Mouse (Mus musculus) liver, embryonic 16.5 days (tissue): Measurements from ENCODE around the gene Ulk4. TPM values are rescaled to one million over a fixed set of nuclear protein-coding genes. Genes with fewer than 3 reads are reported as not detected.

Experiments used
- ATAC-seq: fragments of 200-750 bp; cut with Nextera tagmentation; 2 replicates; pipeline ENCODE4 v1.8.0; 2017; ENCODE audit warnings: low read depth, mild to moderate bottlenecking, moderate number of reproducible peaks, moderate library complexity
- H3K27ac ChIP-seq: fragments of 300-500 bp; sonication (generic); 2 replicates; pipeline ENCODE4 v1.5.1; 2014; ENCODE audit warnings: mild to moderate bottlenecking, low read length
- H3K27me3 ChIP-seq: fragments of 300-500 bp; sonication (generic); 2 replicates; pipeline ENCODE4 v1.6.1; 2014; ENCODE audit warnings: low read depth, low read length, mixed read lengths; ENCODE audit not compliant: control insufficient read depth, insufficient read depth
- H3K36me3 ChIP-seq: fragments of 300-500 bp; sonication (generic); 2 replicates; pipeline ENCODE4 v1.6.1; 2014; ENCODE audit warnings: mild to moderate bottlenecking; ENCODE audit not compliant: control insufficient read depth, insufficient read depth
- H3K4me1 ChIP-seq: fragments of 300-500 bp; sonication (generic); 2 replicates; pipeline ENCODE4 v1.6.1; 2014; ENCODE audit warnings: low read depth, low read length, mixed read lengths; ENCODE audit not compliant: control insufficient read depth
- H3K4me2 ChIP-seq: fragments of 300-500 bp; sonication (generic); 2 replicates; pipeline ENCODE4 v1.6.1; 2014; ENCODE audit warnings: low read depth, low read length, mixed read lengths
- H3K4me3 ChIP-seq: fragments of 300-500 bp; sonication (generic); 2 replicates; pipeline ENCODE4 v1.5.1; 2014; ENCODE audit warnings: low read depth, mild to moderate bottlenecking, low read length
- H3K9ac ChIP-seq: fragments of 300-500 bp; sonication (generic); 2 replicates; pipeline ENCODE4 v1.6.1; 2014; ENCODE audit warnings: low read depth, low read length
- H3K9me3 ChIP-seq: fragments of 300-500 bp; sonication (generic); replicated peaks from 2 replicates; pipeline ENCODE4 v1.6.1; 2016; ENCODE audit warnings: low read length; ENCODE audit not compliant: control insufficient read depth
- WGBS: fragments of 180-500 bp; shearing (Covaris S2); extraction: QIAGEN DNeasy Blood & Tissue Kit; methylation state at CpG from one replicate; pipeline ENCODE4 v1.1.7; 2014; ENCODE audit not compliant: insufficient replicate concordance; 5-methylcytosine and 5-hydroxymethylcytosine counted together
- polyA plus RNA-seq: library from polyadenylated mRNA; unstranded; fragments of >200 nt; fragmentation: Nextera tagmentation; extraction: Ambion mirVana; gene quantifications from 2 replicates; pipeline ENCODE4 v1.2.1, GENCODE M21; 2015

Ulk4 gene
- polyA plus RNA-seq, 1 experiment from 2014 or later, result 30.8 TPM

DNA sequence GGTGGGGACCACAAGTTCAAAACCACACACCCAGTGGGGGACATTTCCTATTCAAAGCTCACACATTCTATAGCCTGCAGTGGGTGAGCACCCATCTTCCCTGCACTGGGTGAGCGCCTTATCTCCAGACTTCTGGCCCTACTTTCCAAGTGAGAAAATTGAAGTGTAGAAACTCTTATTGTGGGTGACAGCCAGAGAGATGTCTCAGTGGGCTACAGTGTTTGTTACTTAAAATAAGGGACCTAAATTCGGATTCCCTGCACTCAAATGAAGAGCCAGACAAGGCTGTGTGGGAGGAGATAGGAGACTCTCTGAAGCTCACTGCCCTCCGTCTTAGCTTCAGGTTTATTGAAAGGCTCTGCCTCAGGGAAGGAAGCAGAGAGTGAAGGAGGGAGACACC, 202.3 kb downstream of the Ulk4 start:
- Histone ChIP-seq H3K4me1 (no peaks in the 10 kb centered on the region), H3K4me3 (no peak overlapping the region), H3K4me2 (no peak overlapping the region), H3K36me3 (no peaks in the 10 kb centered on the region), H3K9ac (no peak overlapping the region), H3K9me3 (no peaks in the 10 kb centered on the region), H3K27me3 (no peaks in the 10 kb centered on the region), H3K27ac (no peak overlapping the region)
- ATAC-seq, result no peak
- whole genome bisulfite sequencing, result 63% methylated on average over 3 of the region's 3 CpGs

DNA sequence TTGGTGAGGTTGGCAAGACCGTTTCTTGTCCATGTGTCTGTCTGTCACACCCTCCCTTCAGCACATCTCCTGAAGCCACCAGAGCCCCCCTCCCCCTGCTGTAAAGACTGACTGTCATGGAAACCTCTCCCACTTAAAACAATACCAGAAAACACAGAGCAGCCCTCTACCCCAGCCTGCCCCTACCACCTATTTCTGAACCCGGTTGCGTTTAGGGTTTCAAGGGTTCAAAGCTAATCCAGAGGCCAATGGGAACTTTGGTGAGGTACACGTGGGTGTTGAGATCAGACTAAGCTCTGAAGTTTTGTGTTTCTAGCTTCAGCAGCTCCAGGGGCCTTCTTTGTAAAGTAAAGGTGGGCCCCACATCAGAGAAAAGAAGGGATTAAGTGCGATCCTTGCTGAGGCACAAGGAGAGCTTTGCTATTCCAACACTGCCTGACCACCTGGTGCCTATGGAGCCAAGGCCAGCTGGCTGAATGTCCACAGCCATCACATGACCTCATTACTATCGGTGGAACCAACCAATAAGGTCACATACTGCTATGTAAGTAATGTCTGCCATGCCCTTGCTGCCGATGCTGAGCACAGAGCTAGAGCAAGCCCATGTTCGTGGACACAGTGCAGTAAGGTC, 204.8 kb downstream of the Ulk4 start:
- Histone ChIP-seq H3K27ac (no peak overlapping the region), H3K4me1 (no peaks in the 10 kb centered on the region), H3K4me3 (no peak overlapping the region), H3K4me2 (no peak overlapping the region), H3K27me3 (no peaks in the 10 kb centered on the region), H3K9me3 (no peaks in the 10 kb centered on the region), H3K36me3 (no peaks in the 10 kb centered on the region), H3K9ac (no peak overlapping the region)
- WGBS, result 51% methylated on average over 8 of the region's 8 CpGs
- no peak for ATAC-seq

DNA sequence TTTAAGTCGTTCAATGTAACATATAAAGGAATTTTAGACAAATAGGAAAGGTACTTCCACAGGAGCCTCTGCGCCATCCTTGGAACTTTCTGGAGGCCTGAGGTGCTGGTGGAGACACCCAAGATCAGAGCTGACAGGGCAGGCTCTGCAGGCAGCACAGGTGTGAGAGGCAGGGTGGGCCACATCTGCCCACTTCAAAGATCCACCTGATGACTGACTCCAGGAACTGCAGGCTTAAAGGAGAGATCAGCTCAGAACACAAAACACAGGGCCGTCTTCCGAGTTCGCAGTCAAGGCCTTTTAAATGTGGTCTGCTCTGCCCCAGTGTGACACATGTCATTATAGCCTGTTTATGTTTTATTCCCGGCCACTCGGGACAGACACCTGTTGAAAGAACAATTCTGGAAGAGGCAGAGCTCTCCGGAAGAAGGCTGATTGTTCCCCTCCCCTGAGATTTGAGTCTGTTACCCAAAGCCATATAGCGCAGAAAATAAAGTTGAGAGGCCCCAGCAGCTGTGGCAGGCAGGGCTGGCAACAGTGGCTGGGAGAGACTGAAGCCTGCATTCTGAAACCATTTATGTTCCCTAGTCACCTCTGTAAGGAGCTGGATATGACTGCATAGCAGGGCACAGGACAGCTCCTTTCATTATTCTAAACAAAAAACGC, 205.4 kb downstream of the Ulk4 start:
- Histone ChIP-seq H3K4me2 (no peak overlapping the region), H3K27ac (no peak overlapping the region), H3K9ac (no peak overlapping the region), H3K9me3 (no peaks in the 10 kb centered on the region), H3K36me3 (no peaks in the 10 kb centered on the region), H3K4me1 (no peaks in the 10 kb centered on the region), H3K27me3 (no peaks in the 10 kb centered on the region), H3K4me3 (no peak overlapping the region)
- 66% methylated on average over 10 of the region's 10 CpGs for WGBS
- no peak for ATAC-seq

DNA sequence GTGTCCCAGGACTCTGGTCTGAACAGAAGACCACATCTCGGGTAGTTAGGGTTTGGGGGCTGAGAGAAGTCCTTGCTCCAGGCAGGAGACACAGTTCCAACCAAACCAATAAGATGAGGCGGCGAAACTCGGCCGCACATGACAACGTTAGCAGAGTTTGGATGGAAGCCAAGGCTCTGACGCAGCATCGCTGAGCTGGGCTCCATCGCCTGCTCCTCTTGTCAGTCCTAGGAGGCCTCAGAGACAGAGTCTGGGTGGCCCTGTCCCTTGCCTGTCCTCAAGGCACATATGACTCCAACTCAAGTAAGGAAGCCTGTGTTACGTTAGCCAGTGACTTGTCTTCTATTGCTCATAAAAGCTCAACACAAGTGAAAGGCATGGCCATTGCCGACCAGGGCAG, 205.9 kb downstream of the Ulk4 start:
- no peaks in the 10 kb centered on the region for H3K4me1 ChIP-seq
- H3K9me3 ChIP-seq, result no peaks in the 10 kb centered on the region
- no peak for ATAC-seq
- H3K9ac ChIP-seq, result no peak overlapping the region
- H3K4me3 ChIP-seq, result no peak overlapping the region
- H3K36me3 ChIP-seq, result no peaks in the 10 kb centered on the region
- no peak overlapping the region for H3K27ac ChIP-seq
- H3K27me3 ChIP-seq, result no peaks in the 10 kb centered on the region
- 70% methylated on average over 11 of the region's 11 CpGs for WGBS
- H3K4me2 ChIP-seq, result no peak overlapping the region

DNA sequence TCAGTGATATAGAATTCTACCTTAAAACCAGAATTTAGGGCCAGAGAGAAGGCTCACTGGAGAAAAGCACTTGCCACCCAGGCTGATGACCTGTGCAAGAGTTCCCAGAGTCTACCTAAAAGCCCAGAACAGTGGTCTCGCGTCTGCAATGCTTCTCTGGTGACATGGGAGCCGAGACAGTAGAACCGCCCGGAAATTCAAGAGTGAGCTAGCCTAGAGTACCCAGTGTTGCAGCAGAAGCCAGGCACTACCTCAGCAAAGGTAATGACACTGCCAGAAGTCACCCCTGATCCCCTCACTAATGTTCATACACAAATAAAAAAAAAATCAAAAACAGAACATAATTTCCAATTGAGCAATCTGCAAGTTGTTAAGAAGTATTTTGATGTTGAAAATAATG, 208.9 kb downstream of the Ulk4 start:
- 68% methylated on average over 5 of the region's 5 CpGs for WGBS
- no peak overlapping the region for H3K9ac ChIP-seq
- no peak overlapping the region for H3K4me3 ChIP-seq
- H3K36me3 ChIP-seq, result no peaks in the 10 kb centered on the region
- no peak for ATAC-seq
- no peak overlapping the region for H3K4me2 ChIP-seq
- H3K27me3 ChIP-seq, result no peaks in the 10 kb centered on the region
- H3K27ac ChIP-seq, result no peak overlapping the region
- H3K4me1 ChIP-seq, result no peaks in the 10 kb centered on the region
- no peaks in the 10 kb centered on the region for H3K9me3 ChIP-seq

DNA sequence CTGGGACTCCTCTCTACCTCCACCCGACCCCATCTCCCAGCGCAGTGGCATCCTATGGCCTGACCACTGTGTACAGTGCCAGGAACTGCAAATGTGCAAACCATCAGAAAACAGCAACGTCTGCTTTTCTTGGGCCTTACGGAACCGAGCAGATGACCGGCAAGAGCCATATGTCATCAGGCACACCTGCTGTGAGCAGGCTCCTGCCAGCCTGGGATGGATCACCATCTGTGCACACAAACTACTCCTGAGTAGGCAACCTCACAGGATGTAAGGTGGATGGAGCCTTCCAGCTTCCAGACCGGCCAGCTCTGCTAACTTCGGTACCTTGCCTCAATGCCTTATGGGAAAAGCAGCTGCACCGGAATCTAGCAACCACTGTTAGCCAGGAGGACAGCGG, 210.0 kb downstream of the Ulk4 start:
- Histone ChIP-seq H3K4me3 (no peak overlapping the region), H3K27me3 (no peaks in the 10 kb centered on the region), H3K36me3 (no peaks in the 10 kb centered on the region), H3K4me2 (no peak overlapping the region), H3K4me1 (no peaks in the 10 kb centered on the region), H3K9me3 (no peaks in the 10 kb centered on the region), H3K27ac (no peak overlapping the region), H3K9ac (no peak overlapping the region)
- ATAC-seq, result no peak
- WGBS, result 77% methylated on average over 10 of the region's 10 CpGs

DNA sequence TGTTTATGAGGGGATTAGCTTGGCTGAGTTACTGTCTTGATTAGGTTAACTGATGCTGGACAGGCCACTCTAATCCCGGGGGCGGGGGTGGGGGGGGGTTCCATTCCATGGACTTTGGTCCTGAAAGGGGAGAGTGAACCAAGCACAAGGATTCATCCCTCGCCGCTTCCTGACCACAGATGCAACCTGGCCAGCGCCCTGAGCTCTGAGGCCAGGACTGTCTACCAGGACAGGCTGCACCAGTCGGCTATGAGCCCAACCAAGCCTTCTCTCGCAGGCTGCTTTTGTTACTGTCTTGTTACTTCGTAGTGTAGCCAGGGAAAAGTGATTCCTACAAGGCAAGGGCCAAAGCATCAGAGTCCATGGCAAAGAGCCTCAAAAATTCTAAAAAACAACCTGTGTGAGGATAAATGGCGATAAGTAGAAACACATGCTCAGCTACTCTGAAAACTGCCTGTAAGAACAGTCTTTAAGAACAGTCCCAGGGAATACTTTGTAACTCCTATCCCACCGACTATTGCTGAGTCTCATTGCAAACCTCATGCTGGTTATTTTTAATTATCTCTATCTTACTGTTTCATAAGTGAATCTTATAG, 211.5 kb downstream of the Ulk4 start:
- H3K4me3 ChIP-seq, result no peak overlapping the region
- ATAC-seq, result no peak
- WGBS, result 63% methylated on average over 10 of the region's 10 CpGs
- no peak overlapping the region for H3K4me2 ChIP-seq
- H3K27me3 ChIP-seq, result no peaks in the 10 kb centered on the region
- no peak overlapping the region for H3K9ac ChIP-seq
- H3K36me3 ChIP-seq, result no peaks in the 10 kb centered on the region
- H3K27ac ChIP-seq, result no peak overlapping the region
- no peaks in the 10 kb centered on the region for H3K9me3 ChIP-seq
- no peaks in the 10 kb centered on the region for H3K4me1 ChIP-seq

DNA sequence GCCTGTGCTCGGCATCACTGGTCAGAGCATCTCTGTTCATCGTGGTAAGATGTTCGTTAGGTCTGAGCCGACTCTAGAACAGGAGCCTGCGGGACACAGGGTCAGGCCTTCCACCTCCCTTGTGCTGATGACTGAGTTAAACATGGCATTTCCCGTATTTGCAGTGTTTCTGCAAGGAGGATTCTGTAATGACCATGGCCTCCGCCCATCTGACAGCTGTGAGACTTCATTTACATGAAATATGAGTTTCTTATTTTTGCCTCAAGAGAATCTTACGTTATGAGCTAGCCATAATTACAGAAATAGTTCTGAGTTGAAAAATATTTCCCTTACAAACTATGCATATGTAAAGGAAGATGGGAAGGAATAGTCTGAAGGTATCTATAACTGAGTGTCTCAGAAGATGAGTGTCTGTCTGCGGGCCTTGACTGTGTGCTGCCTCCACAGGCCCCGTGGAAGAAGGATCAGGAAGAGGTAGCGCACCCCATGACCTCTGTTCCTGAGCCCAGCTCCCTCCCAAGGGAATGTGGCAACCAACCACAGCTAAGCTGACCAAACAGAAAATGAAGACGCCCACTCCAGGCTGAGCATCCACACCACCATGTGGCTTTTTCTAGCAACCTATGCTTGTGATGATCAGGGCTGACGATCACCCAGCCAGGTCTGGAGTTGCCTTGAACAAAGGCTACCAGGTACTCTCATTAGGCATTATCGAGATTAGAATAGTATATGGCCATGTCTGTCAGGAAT, 212.2 kb downstream of the Ulk4 start:
- no peaks in the 10 kb centered on the region for H3K27me3 ChIP-seq
- 66% methylated on average over 14 of the region's 14 CpGs for WGBS
- no peaks in the 10 kb centered on the region for H3K36me3 ChIP-seq
- H3K4me3 ChIP-seq, result no peak overlapping the region
- H3K4me2 ChIP-seq, result no peak overlapping the region
- no peak overlapping the region for H3K9ac ChIP-seq
- no peak overlapping the region for H3K27ac ChIP-seq
- no peaks in the 10 kb centered on the region for H3K9me3 ChIP-seq
- ATAC-seq, result no peak
- H3K4me1 ChIP-seq, result no peaks in the 10 kb centered on the region

DNA sequence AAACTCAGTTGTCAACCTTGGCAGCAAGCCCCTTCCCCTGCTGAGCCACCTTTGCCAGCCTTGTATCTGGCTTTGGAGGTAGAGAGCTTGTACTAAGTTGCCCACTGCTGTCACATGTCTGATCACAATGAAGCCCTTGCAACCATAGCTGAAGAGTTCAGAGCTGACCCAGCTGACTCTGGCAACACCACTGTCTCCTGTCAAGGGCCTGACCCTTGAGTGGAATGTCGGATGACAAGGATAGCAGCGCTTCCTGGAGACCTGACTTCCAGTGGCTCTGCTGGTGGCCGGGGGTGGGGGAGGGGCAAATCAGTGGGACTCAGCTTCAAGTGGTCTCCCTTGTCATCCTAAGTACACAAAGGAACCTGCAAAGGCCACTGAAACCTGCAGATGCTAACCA, 214.3 kb downstream of the Ulk4 start:
- no peak for ATAC-seq
- no peak overlapping the region for H3K9ac ChIP-seq
- no peak overlapping the region for H3K27ac ChIP-seq
- no peaks in the 10 kb centered on the region for H3K27me3 ChIP-seq
- no peak overlapping the region for H3K4me2 ChIP-seq
- no peaks in the 10 kb centered on the region for H3K36me3 ChIP-seq
- no peak overlapping the region for H3K4me3 ChIP-seq
- no peaks in the 10 kb centered on the region for H3K4me1 ChIP-seq
- H3K9me3 ChIP-seq, result no peaks in the 10 kb centered on the region
- 38% methylated on average over 3 of the region's 3 CpGs for WGBS
